Mouse (Mus musculus) liver, embryonic 14.5 days (tissue): ENCODE results near the gene St5. TPM values are rescaled to one million over a fixed set of nuclear protein-coding genes. Genes with fewer than 3 reads are reported as not detected.

Experiments used
- ATAC-seq: fragments of 200-750 bp; cut with Nextera tagmentation; 2 replicates; pipeline ENCODE4 v1.8.0; 2017; ENCODE audit warnings: moderate number of reproducible peaks, mild to moderate bottlenecking, moderate library complexity; ENCODE audit not compliant: insufficient read depth
- DNase-seq, 3 experiments: peaks; one replicate each; pipeline ENCODE4 v3.0.0-alpha.2; 2012 to 2013; ENCODE audit warnings: low read depth in 3 of 3, low spot score in 3 of 3
- H3K27ac ChIP-seq: fragments of 300-500 bp; sonication (generic); 2 replicates; pipeline ENCODE4 v1.5.1; 2014; ENCODE audit warnings: moderate library complexity, mild to moderate bottlenecking, control low read depth, inconsistent platforms
- H3K27me3 ChIP-seq: fragments of 300-500 bp; sonication (generic); 2 replicates; pipeline ENCODE4 v1.6.1; 2014; ENCODE audit warnings: mild to moderate bottlenecking, low read length, moderate library complexity; ENCODE audit not compliant: control insufficient read depth, insufficient read depth
- H3K36me3 ChIP-seq: fragments of 300-500 bp; sonication (generic); replicated peaks from 2 replicates; pipeline ENCODE4 v1.6.1; 2014; ENCODE audit warnings: low read depth; ENCODE audit not compliant: control insufficient read depth, insufficient read depth
- H3K4me1 ChIP-seq, 2 experiments: fragments of 200-500 bp in 1 of 2; fragments of 300-500 bp in 1 of 2; sonication (generic) in 1 of 2; replicated peaks; 2 replicates each; pipeline ENCODE4 v1.6.1; 2012 to 2014; ENCODE audit warnings: antibody characterized with exemption in 1 of 2, inconsistent platforms in 1 of 2, low read length in 1 of 2; ENCODE audit not compliant: control insufficient read depth in 2 of 2, insufficient read depth in 2 of 2
- H3K4me2 ChIP-seq: fragments of 300-500 bp; sonication (generic); 2 replicates; pipeline ENCODE4 v1.6.1; 2014; ENCODE audit warnings: low read depth, mild to moderate bottlenecking, control low read depth, moderate library complexity
- H3K4me3 ChIP-seq, 2 experiments: fragments of 200-500 bp in 1 of 2; fragments of 300-500 bp in 1 of 2; sonication (generic) in 1 of 2; 2 replicates each; pipeline ENCODE4 v1.5.1; 2012 to 2014; ENCODE audit warnings: low read depth in 2 of 2, low read length in 2 of 2, mild to moderate bottlenecking in 2 of 2, control low read depth in 1 of 2, inconsistent platforms in 1 of 2, moderate library complexity in 1 of 2; ENCODE audit not compliant: insufficient read depth in 1 of 2
- H3K9ac ChIP-seq: fragments of 300-500 bp; sonication (generic); replicated peaks from 2 replicates; pipeline ENCODE4 v1.6.1; 2014; ENCODE audit warnings: mild to moderate bottlenecking, control low read depth, moderate library complexity
- H3K9me3 ChIP-seq: fragments of 300-500 bp; sonication (generic); 2 replicates; pipeline ENCODE4 v1.6.1; 2016; ENCODE audit warnings: low read length, mixed read lengths; ENCODE audit not compliant: control insufficient read depth
- CTCF ChIP-seq: IDR thresholded peaks from 2 replicates; pipeline ENCODE4 v1.5.1; 2016; ENCODE audit warnings: antibody characterized with exemption, low read depth, control low read depth
- EP300 ChIP-seq: IDR thresholded peaks from 2 replicates; pipeline ENCODE4 v1.6.1; 2016; ENCODE audit warnings: antibody characterized with exemption, low read depth
- WGBS: fragments of 180-500 bp; shearing (Covaris S2); extraction: QIAGEN DNeasy Blood & Tissue Kit; methylation state at CpG from one replicate; pipeline ENCODE4 v1.1.7; 2014; ENCODE audit not compliant: insufficient replicate concordance; 5-methylcytosine and 5-hydroxymethylcytosine counted together
- polyA plus RNA-seq, 2 experiments: library from polyadenylated mRNA; depleted of rRNA in 1 of 2; stranded (reverse) in 1 of 2; unstranded in 1 of 2; fragments of >200 nt; fragmentation: Nextera tagmentation in 1 of 2; extraction: Ambion mirVana in 1 of 2; gene quantifications; 2 replicates each; pipeline versions ENCODE4 v1.2.1 to v1.2.3; 2012 to 2014

The St5 gene
- polyA plus RNA-seq, 2 experiments = 13.8 to 14.0 TPM

GRCm38 (mm10) chr7:109561466-109562153 lies 141.8 kb downstream of the St5 start:
- H3K4me2 ChIP-seq = no peak overlapping the region
- H3K9me3 ChIP-seq = no peaks in the 10 kb centered on the region
- DNase-seq = no peak
- no peaks in the 10 kb centered on the region for H3K27me3 ChIP-seq
- 46% methylated on average over 8 of the region's 8 CpGs for WGBS
- TF ChIP-seq EP300 = no peak
- H3K27ac ChIP-seq = no peak overlapping the region
- no peak overlapping the region for H3K9ac ChIP-seq
- no peak for ATAC-seq
- no peak overlapping the region for H3K4me3 ChIP-seq
- no peaks in the 10 kb centered on the region; the same call in 1 of the 2 replicates for H3K36me3 ChIP-seq
- H3K4me1 ChIP-seq = peaks cover 0 to 15% of the 10 kb centered on the region in 2 experiments; a peak in 2 of 4 replicates

DNA sequence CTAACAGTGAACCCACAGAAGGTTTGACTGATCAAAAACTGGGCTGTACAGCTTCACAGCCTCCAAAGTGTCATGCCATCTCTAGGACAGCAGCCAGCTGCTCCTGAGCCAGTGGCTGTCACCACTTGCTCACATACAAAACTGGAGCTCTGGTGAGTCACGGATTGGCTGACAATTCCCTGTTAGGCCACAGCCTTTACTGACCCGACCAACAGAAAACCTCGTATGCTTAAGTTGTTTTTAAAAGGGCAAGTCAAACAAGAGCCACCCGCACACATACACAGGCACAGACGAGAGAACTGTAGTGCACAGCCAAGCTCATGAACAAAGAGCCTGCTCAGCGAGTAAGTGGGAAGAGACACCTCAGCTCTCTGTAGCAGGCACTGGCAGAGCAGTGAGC lies 143.9 kb downstream of the St5 start:
- no peak overlapping the region for H3K4me3 ChIP-seq
- H3K9me3 ChIP-seq = no peaks in the 10 kb centered on the region
- no peak overlapping the region for H3K4me2 ChIP-seq
- WGBS = 65% methylated on average over 6 of the region's 6 CpGs
- TF ChIP-seq CTCF (no peak), EP300 (no peak)
- H3K36me3 ChIP-seq = no peaks in the 10 kb centered on the region; the same call in 1 of the 2 replicates
- DNase-seq = no peak
- H3K4me1 ChIP-seq = peaks cover 0 to 13% of the 10 kb centered on the region in 2 experiments; a peak in 2 of 4 replicates
- 0 out of 2 replicates have a peak, but pooled peaks have one; percentile 18 for ATAC-seq
- H3K9ac ChIP-seq = no peak overlapping the region
- no peak overlapping the region for H3K27ac ChIP-seq
- no peaks in the 10 kb centered on the region for H3K27me3 ChIP-seq

DNA sequence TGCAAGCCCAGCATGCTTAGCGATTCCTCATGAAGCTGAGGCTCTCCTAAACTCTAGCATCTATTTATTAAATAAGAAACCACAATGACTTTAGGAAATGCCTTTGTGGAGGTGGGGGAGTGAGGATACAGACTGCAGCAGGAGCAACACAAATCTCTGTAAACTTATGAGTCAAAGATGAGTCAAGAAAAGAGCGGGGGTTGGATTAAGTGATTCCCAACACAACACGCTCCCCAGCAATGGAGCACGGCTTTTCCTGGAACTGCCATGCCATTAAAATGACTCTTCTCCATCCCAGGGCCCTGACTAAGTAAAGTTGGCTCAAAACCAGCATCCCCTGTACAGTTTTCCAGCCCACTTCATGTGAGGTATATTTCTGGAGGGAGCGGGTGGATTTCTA lies 156.7 kb downstream of the St5 start:
- no peak overlapping the region for H3K4me3 ChIP-seq
- ATAC-seq = no peak
- H3K4me2 ChIP-seq = no peak overlapping the region
- H3K27me3 ChIP-seq = no peaks in the 10 kb centered on the region
- no peak for DNase-seq
- TF ChIP-seq CTCF (no peak), EP300 (no peak)
- no peaks in the 10 kb centered on the region for H3K9me3 ChIP-seq
- H3K4me1 ChIP-seq = no peaks in the 10 kb centered on the region
- 73% methylated on average over 5 of the region's 5 CpGs for WGBS
- no peak overlapping the region for H3K9ac ChIP-seq
- no peaks in the 10 kb centered on the region for H3K36me3 ChIP-seq
- H3K27ac ChIP-seq = no peak overlapping the region

- no peak for ATAC-seq
- Histone ChIP-seq H3K4me3 (no peak overlapping the region), H3K27ac (no peak overlapping the region), H3K4me1 (no peaks in the 10 kb centered on the region), H3K4me2 (no peak overlapping the region), H3K36me3 (no peaks in the 10 kb centered on the region), H3K9me3 (no peaks in the 10 kb centered on the region), H3K9ac (no peak overlapping the region), H3K27me3 (no peaks in the 10 kb centered on the region)
- WGBS = 70% methylated on average over 2 of the region's 2 CpGs
- DNase-seq = no peak
- TF ChIP-seq CTCF (no peak), EP300 (no peak)
Measured at GRCm38 (mm10) chr7:109546186-109546585, 157.2 kb downstream of the St5 start.

DNA sequence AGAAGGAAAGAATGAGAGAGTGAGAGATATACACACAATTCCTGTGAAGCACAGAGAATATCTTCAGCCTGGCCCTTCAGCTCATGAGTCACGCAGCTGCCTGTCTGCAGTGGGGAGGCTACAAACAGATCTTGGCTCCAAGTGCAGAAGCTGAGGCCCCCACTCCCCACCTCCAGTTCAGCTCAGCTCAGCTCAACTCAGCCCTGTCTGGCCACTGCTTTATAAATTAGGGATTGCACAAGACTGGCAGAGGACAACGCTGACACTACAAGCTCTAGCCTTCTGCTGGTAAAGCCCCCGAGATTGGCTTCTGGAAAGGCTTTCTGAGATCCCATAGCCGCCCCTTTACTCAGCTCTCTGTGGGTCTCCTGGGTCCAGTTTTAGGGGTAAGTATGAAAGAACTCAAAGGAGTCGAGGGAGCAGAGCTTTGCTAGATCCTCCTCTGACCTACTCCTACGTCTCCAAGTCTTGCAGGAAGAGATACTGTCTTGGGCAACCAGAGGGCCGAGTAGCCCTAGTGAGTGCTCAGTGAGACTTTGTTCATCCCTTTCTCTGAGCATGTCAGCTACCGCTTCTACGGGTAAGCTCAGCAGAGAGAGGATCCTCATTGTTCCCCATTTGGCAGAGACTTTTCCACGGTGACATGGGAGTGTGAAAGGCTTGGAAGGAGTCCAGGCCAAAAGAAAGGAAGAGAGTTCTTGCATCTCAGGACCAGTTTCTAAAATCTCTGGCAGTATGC lies 158.0 kb downstream of the St5 start:
- Histone ChIP-seq H3K9ac (no peak overlapping the region), H3K4me3 (no peak overlapping the region), H3K4me1 (no peaks in the 10 kb centered on the region), H3K4me2 (no peak overlapping the region), H3K9me3 (no peaks in the 10 kb centered on the region), H3K27me3 (no peaks in the 10 kb centered on the region), H3K27ac (no peak overlapping the region), H3K36me3 (no peaks in the 10 kb centered on the region)
- ATAC-seq = no peak
- 58% methylated on average over 10 of the region's 10 CpGs for whole genome bisulfite sequencing
- TF ChIP-seq EP300 (no peak), CTCF (no peak)
- no peak for DNase-seq
